Mouse (Mus musculus) Muller cell, postnatal 12 days (primary cell): ENCODE measurements at regions not wholly inside any gene's neighbourhood (a gene's known extent, or its start where the extent isn't known, plus 50 kb on each side); places are given as distances from the start of the nearest gene placed in this dataset.
"Not testable (repeated sequence)": the region's sequence is repeated elsewhere in the genome, so short reads cannot be mapped to it uniquely, and the experiment has no call there.

Experiments used
- DNase-seq: peaks from one replicate; pipeline ENCODE4 v3.0.0-alpha.2; 2015; ENCODE audit errors: inconsistent ontology term

- no peak for DNase-seq
These were observed 289.2 kb upstream of the Kdm8 start for GRCm38 (mm10) chr7:125155291-125155690.

- DNase-seq = peak; percentile 81
These were observed 277.6 kb upstream of the Kdm8 start for GRCm38 (mm10) chr7:125166881-125167351.

- DNase-seq = no peak
These were observed 276.8 kb upstream of the Kdm8 start for GRCm38 (mm10) chr7:125167666-125168065.

GRCm38 (mm10) chr7:125181548-125181947 is 262.9 kb upstream of the Kdm8 start:
- DNase-seq = peak; percentile 8

GRCm38 (mm10) chr7:125182266-125182665 is 262.2 kb upstream of the Kdm8 start:
- no peak for DNase-seq

GRCm38 (mm10) chr7:125183011-125183410 is 261.5 kb upstream of the Kdm8 start:
- DNase-seq = not testable (repeated sequence)

- DNase-seq = no peak
These were observed 259.3 kb upstream of the Kdm8 start for GRCm38 (mm10) chr7:125185037-125185679.

- DNase-seq = no peak
These were observed 257.3 kb upstream of the Kdm8 start for GRCm38 (mm10) chr7:125187011-125187740.

GRCm38 (mm10) chr7:125188986-125189385 is 255.5 kb upstream of the Kdm8 start:
- DNase-seq = no peak

GRCm38 (mm10) chr7:125190067-125190466 is 254.4 kb upstream of the Kdm8 start:
- DNase-seq = no peak

GRCm38 (mm10) chr7:125191313-125191712 is 253.2 kb upstream of the Kdm8 start:
- no peak for DNase-seq

- DNase-seq = no peak
These were observed 233.0 kb upstream of the Kdm8 start for GRCm38 (mm10) chr7:125211346-125211973.

- DNase-seq = no peak
These were observed 230.4 kb upstream of the Kdm8 start for GRCm38 (mm10) chr7:125214036-125214435.

GRCm38 (mm10) chr7:125217630-125218029 is 226.8 kb upstream of the Kdm8 start:
- no peak for DNase-seq

GRCm38 (mm10) chr7:125222684-125223083 is 221.8 kb upstream of the Kdm8 start:
- DNase-seq = no peak

GRCm38 (mm10) chr7:125234911-125235310 is 209.6 kb upstream of the Kdm8 start:
- peak; percentile 49 for DNase-seq

GRCm38 (mm10) chr7:125237026-125237425 is 207.4 kb upstream of the Kdm8 start:
- no peak for DNase-seq

- DNase-seq = no peak
These were observed 201.5 kb upstream of the Kdm8 start for GRCm38 (mm10) chr7:125243021-125243420.

GRCm38 (mm10) chr7:125248386-125248785 is 196.1 kb upstream of the Kdm8 start:
- no peak for DNase-seq

GRCm38 (mm10) chr7:125250385-125250784 is 194.1 kb upstream of the Kdm8 start:
- no peak for DNase-seq

- DNase-seq = peak; percentile 19
These were observed 193.4 kb upstream of the Kdm8 start for GRCm38 (mm10) chr7:125250970-125251585.

GRCm38 (mm10) chr7:125254302-125254701 is 190.2 kb upstream of the Kdm8 start:
- DNase-seq = no peak
